Mouse (Mus musculus): Measurements from ENCODE around the gene Dchs2. TPM values are rescaled to one million over a fixed set of nuclear protein-coding genes. Genes with fewer than 3 reads are reported as not detected.

Gene Dchs2
- total and polyA plus RNA-seq, 2 experiments from 2014 or later = 0.55 to 10.5 TPM

DNA sequence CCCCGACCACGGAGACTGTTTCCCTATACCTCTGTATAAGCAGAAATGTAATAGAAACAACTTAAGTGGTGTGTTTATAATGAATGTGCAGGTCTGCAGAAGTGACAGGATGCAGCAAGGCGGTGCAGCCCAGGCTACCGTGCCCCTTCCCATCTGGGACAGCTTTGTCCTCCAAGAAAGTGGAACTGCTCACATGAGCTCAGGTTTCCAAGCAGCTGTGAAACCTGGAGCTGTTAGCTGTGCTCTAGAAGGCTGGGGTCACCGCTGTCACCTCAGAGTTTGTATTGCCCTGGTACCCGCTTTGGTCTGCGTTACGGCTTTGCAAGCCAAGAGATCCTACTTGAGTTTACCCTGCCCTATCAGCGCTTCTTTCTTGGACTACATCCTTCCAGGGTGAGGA is 100.6 kb downstream of the Dchs2 start:
- Histone ChIP-seq H3K4me3 (ENCODE audit: low read length) (no peak overlapping the region), H3K27me3 (ENCODE audit: insufficient read depth, low read length) (no peaks in the 10 kb centered on the region), H3K4me2 (ENCODE audit: low read depth, low read length) (no peak overlapping the region), H3K9me3 (ENCODE audit: low read length) (no peaks in the 10 kb centered on the region), H3K36me3 (ENCODE audit: insufficient read depth, low read length) (no peaks in the 10 kb centered on the region), H3K9ac (replicated peaks; ENCODE audit: low read length) (no peak overlapping the region), H3K4me1 (ENCODE audit: insufficient read depth, low read length) (no peaks in the 10 kb centered on the region), H3K27ac (no peak overlapping the region)
- WGBS = 83% methylated on average over 9 of the region's 9 CpGs
- DNase-seq (ENCODE audit: low spot score) = no peak
- no peak for ATAC-seq
- no peak for TF ChIP-seq CTCF (IDR thresholded peaks at IDR 0.05; ENCODE audit: low read depth)

DNA sequence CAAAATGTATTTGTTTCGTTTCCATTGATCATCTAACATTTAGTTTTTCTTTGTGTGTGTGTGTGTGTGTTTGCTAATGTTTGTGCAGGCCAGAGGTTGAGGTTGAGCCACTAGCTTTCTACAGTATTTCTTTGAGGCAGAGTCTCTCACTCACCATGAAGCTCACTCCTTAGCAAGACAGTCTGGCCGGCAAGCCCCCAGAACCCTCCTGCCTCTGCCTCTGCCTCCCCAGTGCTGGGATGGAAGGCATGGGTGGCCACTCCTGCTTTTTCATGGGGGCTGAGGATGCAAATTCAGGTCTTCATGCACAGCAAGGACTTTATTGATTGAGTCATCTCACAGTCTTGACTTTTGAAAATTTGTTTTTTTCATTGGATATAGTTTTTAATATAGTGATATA is 102.6 kb downstream of the Dchs2 start:
- Histone ChIP-seq H3K9ac (replicated peaks; ENCODE audit: low read length) (no peak overlapping the region), H3K27ac (no peak overlapping the region), H3K4me1 (ENCODE audit: insufficient read depth, low read length) (no peaks in the 10 kb centered on the region), H3K4me3 (ENCODE audit: low read length) (no peak overlapping the region), H3K9me3 (ENCODE audit: low read length) (no peaks in the 10 kb centered on the region), H3K4me2 (ENCODE audit: low read depth, low read length) (no peak overlapping the region), H3K27me3 (ENCODE audit: insufficient read depth, low read length) (no peaks in the 10 kb centered on the region), H3K36me3 (ENCODE audit: insufficient read depth, low read length) (no peaks in the 10 kb centered on the region)
- DNase-seq (ENCODE audit: low spot score) = no peak
- no peak for ATAC-seq
- 95% methylated on average over 2 of the region's 2 CpGs for WGBS
- no peak for TF ChIP-seq CTCF (IDR thresholded peaks at IDR 0.05; ENCODE audit: low read depth)

DNA sequence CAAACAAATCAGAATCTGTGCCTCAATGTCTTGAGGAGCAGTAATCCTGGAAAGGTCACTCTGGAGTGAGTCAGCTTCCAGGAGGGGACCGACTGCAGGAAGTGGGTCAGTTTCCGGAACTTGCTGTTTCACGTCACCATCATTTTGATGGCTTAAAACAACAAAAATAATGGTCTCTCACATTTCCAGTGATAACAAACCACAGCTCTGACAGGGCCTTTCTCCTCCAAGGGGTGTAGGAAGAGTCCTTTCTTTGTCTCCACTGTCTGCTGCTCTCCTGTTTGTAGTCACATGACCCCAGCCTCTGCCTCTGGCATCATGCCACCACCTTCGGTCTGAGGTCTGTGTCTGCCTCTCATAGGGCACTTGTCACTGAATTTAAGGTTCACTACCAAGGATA is 106.7 kb downstream of the Dchs2 start:
- Histone ChIP-seq H3K4me2 (ENCODE audit: low read depth, low read length) (no peak overlapping the region), H3K4me3 (ENCODE audit: low read length) (no peak overlapping the region), H3K27ac (no peak overlapping the region), H3K27me3 (ENCODE audit: insufficient read depth, low read length) (no peaks in the 10 kb centered on the region), H3K4me1 (ENCODE audit: insufficient read depth, low read length) (no peaks in the 10 kb centered on the region), H3K9me3 (ENCODE audit: low read length) (no peaks in the 10 kb centered on the region), H3K36me3 (ENCODE audit: insufficient read depth, low read length) (no peaks in the 10 kb centered on the region), H3K9ac (replicated peaks; ENCODE audit: low read length) (no peak overlapping the region)
- no peak for DNase-seq (ENCODE audit: low spot score)
- no peak for ATAC-seq
- WGBS = 58% methylated on average over 4 of the region's 4 CpGs
- TF ChIP-seq CTCF (IDR thresholded peaks at IDR 0.05; ENCODE audit: low read depth) = no peak

DNA sequence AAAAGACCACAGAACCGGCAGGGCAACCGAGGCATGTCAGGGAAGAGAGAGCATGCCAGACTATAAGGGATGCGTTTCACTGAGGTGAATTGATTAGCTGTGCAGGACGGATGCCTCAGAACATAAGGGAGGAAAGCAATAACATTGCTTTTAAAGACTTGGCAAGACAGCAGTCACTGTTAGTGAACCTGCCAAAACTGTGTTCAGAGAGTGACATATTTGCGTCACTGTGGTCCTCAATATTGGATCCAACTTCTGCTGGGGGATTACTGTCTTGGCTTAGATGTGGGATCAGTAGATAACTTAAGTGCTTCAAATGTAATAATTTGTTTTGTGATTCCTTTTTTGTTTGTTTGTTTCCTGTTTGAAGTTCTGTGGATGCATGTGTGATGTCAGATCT is 107.3 kb downstream of the Dchs2 start:
- H3K4me3 ChIP-seq (ENCODE audit: low read length) = no peak overlapping the region
- no peak for DNase-seq (ENCODE audit: low spot score)
- no peaks in the 10 kb centered on the region for H3K27me3 ChIP-seq (ENCODE audit: insufficient read depth, low read length)
- no peak overlapping the region for H3K9ac ChIP-seq (replicated peaks; ENCODE audit: low read length)
- H3K36me3 ChIP-seq (ENCODE audit: insufficient read depth, low read length) = no peaks in the 10 kb centered on the region
- no peaks in the 10 kb centered on the region for H3K9me3 ChIP-seq (ENCODE audit: low read length)
- no peak for TF ChIP-seq CTCF (IDR thresholded peaks at IDR 0.05; ENCODE audit: low read depth)
- 61% methylated on average over 5 of the region's 5 CpGs for WGBS
- H3K27ac ChIP-seq = no peak overlapping the region
- ATAC-seq = no peak
- H3K4me2 ChIP-seq (ENCODE audit: low read depth, low read length) = no peak overlapping the region
- no peaks in the 10 kb centered on the region for H3K4me1 ChIP-seq (ENCODE audit: insufficient read depth, low read length)

DNA sequence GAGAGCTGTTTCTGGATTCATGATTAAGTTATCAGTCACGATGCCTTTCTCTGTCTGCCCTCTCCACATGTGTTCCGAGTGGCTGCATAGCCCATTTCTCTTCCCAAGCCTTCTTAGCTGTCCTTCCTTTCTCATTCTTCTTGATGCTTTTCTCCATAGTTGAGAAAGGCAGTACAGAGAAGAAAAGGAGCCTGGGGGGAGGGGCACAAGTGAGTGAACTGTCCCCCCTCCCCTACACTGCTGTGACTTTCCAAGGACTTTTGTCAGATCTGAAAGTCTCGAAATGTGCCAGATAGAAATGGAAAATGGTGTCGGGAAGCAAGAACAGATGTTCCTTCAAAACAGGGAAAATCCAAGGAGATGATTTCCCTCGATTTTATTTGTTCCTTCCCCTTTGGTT is 118.8 kb downstream of the Dchs2 start:
- Histone ChIP-seq H3K36me3 (ENCODE audit: insufficient read depth, low read length) (no peaks in the 10 kb centered on the region), H3K27me3 (ENCODE audit: insufficient read depth, low read length) (no peaks in the 10 kb centered on the region), H3K9ac (replicated peaks; ENCODE audit: low read length) (no peak overlapping the region), H3K4me2 (ENCODE audit: low read depth, low read length) (no peak overlapping the region), H3K4me1 (ENCODE audit: insufficient read depth, low read length) (no peaks in the 10 kb centered on the region), H3K4me3 (ENCODE audit: low read length) (no peak overlapping the region), H3K9me3 (ENCODE audit: low read length) (no peaks in the 10 kb centered on the region), H3K27ac (no peak overlapping the region)
- no peak for DNase-seq (ENCODE audit: low spot score)
- WGBS = 45% methylated on average over 5 of the region's 5 CpGs
- ATAC-seq = no peak
- no peak for TF ChIP-seq CTCF (IDR thresholded peaks at IDR 0.05; ENCODE audit: low read depth)

DNA sequence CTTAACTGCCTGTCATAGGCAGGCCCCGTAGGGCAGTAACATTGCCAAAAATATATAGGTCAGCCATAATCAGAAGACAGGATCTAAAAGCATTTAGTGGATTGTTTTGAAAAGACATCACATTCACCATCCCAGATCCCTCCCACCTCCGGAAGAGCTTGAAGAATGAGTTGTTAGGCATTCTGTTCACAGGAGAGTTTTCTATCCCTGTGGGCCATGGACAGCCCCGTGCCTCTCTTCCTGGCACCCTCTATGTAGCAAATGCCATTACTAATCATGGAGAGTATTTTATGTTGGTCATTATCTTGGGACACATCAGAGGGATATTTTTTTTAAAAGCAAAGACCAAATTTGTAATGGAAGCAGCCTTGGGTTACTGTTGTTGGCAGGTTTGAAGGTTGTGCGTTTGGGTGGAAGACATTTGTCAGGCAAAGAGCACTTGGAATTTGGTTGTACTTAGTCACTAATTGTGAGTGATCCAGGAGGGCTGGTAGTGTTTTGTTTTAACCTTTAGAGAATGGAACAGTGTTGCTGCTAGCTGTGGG is 122.3 kb downstream of the Dchs2 start:
- Histone ChIP-seq H3K27ac (no peak overlapping the region), H3K4me2 (ENCODE audit: low read depth, low read length) (no peak overlapping the region), H3K9me3 (ENCODE audit: low read length) (no peaks in the 10 kb centered on the region), H3K27me3 (ENCODE audit: insufficient read depth, low read length) (no peaks in the 10 kb centered on the region), H3K9ac (replicated peaks; ENCODE audit: low read length) (no peak overlapping the region), H3K36me3 (ENCODE audit: insufficient read depth, low read length) (no peaks in the 10 kb centered on the region), H3K4me1 (ENCODE audit: insufficient read depth, low read length) (no peaks in the 10 kb centered on the region), H3K4me3 (ENCODE audit: low read length) (no peak overlapping the region)
- 81% methylated on average over 4 of the region's 4 CpGs for WGBS
- no peak for ATAC-seq
- DNase-seq (ENCODE audit: low spot score) = no peak
- no peak for TF ChIP-seq CTCF (IDR thresholded peaks at IDR 0.05; ENCODE audit: low read depth)

DNA sequence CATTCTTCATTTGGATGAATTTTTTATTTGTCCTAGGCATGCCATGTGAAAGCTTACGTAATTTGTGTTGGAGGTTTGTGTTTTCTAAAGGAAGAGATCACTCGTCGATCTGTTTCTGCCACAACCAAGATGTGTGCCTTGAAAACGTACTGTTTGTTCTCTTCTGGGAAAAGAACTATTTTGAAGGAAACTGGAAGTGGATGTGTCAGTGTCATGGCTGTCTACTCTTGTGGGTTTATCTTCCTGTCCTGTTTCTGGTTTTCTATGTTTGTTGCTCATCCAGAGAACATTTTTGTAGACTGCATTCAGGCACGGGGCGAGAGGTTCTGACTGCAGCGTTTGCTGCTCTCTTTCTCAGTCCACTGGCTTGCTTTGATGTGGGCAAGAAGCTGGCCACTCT is 124.2 kb downstream of the Dchs2 start:
- no peak for TF ChIP-seq CTCF (IDR thresholded peaks at IDR 0.05; ENCODE audit: low read depth)
- ATAC-seq (no peak), DNase-seq (ENCODE audit: low spot score) (no peak)
- H3K4me3 ChIP-seq (ENCODE audit: low read length) = no peak overlapping the region
- H3K27me3 ChIP-seq (ENCODE audit: insufficient read depth, low read length) = no peaks in the 10 kb centered on the region
- no peaks in the 10 kb centered on the region for H3K9me3 ChIP-seq (ENCODE audit: low read length)
- H3K9ac ChIP-seq (replicated peaks; ENCODE audit: low read length) = no peak overlapping the region
- WGBS = 87% methylated on average over 7 of the region's 7 CpGs
- H3K4me1 ChIP-seq (ENCODE audit: insufficient read depth, low read length) = no peaks in the 10 kb centered on the region
- H3K27ac ChIP-seq = no peak overlapping the region
- no peaks in the 10 kb centered on the region for H3K36me3 ChIP-seq (ENCODE audit: insufficient read depth, low read length)
- H3K4me2 ChIP-seq (ENCODE audit: low read depth, low read length) = no peak overlapping the region
